Mouse (Mus musculus): Measurements from ENCODE around the gene Cxcl13.

The Cxcl13 gene

DNA sequence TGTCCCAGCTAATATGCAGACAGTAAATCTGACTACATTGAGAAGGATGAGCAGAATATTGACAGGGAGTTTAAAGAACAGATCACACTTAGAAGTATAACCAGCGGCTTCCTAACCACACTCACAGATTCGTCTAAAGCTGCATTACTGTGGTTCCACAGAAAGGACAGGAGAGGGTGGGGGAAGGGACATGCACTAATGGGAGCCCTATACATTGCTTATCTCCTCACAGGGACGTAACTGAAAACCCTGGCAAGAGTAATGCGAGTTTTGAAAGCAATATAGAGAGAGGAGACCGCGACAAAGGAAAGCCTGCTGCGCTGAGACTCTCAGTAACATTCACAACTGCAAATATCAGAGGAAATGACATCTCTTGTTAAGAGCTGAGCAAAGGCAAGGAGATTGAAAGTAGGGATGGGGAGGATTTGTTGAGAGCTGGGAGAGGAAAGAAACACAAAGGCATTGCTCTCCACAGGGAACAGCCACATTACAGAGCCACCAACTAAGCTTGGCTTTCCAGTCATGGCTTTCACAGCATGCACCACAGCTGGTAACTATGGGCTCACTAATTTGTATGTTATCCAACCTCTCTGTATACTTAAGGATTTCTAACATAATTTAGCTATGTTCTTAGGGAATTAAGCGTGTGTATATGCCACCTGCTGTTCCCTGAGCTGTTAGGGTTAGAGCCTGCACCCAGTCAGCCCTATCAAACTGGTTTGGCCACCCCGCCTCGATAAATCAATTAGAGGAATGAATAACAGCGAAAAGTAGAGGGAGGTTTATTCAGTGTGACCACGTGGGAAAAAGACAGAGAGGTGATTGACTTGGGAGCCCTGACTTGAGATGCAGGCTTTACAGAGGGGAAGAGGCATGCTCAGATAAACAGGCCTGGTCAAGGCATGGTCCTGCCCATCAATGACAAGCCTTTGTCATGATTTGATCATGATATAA is 34.9 kb downstream of the Cxcl13 start:
- no peak for DNase-seq

DNA sequence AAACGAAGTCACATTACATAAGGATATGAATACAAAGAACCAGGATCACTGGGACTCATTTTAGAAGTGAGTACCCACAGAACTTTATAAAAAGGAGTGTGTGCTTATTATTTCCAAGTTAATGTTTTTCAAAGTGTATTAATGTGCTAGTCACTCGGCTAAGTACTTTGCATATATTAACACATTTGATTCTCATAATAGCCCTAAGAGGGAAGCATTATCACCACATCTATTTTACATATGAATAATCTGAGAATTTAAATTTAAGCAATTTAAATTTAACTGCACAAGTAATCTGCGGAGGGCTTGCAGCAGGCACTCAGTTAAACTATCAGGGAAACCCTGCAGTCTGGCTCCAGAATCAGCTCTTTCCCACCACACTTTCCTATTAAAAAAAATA is 40.5 kb downstream of the Cxcl13 start:
- no peak for DNase-seq

DNA sequence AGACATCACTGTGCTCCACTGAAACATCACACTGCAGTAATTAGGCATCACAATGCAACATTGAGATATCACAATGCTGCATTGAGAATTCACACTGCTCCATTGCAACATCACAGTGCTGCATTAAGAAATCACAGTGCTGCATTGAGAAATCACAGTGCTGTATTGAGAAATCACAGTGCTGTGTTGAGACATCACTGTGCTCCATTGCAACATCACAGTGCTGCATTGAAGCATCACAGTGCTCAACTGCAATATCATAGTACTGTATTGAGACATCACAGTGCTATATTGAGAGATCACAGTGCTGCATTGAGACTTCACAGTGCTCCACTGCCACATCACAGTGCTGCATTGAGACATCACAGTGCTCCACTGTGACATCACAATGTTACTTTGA is 46.6 kb downstream of the Cxcl13 start:
- DNase-seq = no peak

DNA sequence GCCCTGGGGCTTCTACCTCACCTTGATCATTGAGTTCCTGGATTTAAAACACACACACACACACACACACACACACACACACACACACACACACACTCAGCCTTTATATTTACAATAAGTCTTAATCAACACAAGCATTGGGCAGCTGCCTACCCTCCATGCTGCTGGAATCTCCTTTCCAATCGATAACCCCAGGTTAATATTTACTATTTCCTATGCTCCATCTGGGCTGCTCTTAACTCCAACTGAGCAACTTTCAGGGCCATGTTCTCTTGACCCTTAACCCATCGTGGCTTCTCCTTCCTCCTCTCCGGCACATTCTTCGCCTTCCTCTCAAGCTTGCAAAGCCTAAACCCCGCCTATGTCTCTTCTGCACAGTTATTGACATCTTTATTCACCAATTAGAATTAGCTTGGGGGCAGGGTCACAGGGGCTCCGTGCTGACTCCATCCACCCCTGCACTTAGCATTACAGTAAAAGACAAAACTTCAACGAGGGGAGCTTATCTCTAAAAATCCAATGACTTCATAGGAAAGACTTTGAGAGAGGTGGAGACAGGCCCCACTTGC is 51.6 kb downstream of the Cxcl13 start:
- no peak for DNase-seq

DNA sequence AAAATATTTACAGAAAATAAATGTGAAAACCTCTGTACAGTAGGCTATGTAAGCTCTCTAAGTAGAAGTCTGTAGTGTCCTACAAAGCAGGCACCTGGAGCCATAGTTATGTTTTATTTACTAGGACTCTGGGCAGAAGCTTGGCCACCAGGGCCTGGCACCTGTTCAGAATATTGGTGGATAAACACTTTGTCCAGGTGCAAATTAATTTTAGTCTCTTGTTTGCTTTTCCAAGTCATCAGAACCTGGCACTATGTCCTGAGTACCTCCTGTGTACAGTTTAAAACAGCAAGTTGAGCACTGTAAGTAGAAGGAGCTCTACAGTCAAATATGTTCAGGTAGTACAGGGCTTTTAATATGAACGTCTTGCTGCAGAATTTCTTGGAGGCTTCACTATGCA is 52.3 kb downstream of the Cxcl13 start:
- no peak for DNase-seq

Data from kidney, adult 11 months (tissue).